ENCODE assay signal across 8 mouse cellular contexts in the genomic region with DNA sequence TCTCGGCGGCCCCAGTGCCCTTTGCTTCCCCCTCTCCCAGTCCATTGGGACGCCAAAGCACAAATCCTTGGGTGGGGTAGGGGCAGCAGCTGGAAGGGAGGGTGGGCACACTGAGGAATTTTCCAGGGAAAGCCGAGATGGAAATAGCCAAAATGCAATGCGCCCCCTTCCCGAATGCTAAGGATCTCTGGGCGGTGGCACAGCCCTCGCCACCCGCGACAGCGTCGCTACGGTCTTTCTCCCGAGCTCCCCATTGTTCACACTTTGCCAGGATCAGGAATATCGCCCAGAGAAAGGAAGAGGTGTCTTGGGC. TPM values are rescaled to one million over a fixed set of nuclear protein-coding genes. Genes with fewer than 3 reads are reported as not detected.
A peak's percentile ranks its signal among the peaks of the same experiment; 100 is the strongest.
DNase-seq lines count a peak whose midpoint lies in the region; ATAC-seq and TF ChIP-seq lines count a peak whose summit lies in the region.

No protein-coding gene starts in this region.

- H3K36me3 ChIP-seq in heart, postnatal 0 days (replicated peaks; ENCODE audit: control insufficient read depth, insufficient read depth, low read length) = no peaks in the 10 kb centered on the region
- H3K36me3 ChIP-seq in hindbrain, embryonic 13.5 days = no peaks in the 10 kb centered on the region
- no peaks in the 10 kb centered on the region for H3K36me3 ChIP-seq in midbrain, embryonic 13.5 days

- H3K9me3 ChIP-seq in heart, postnatal 0 days (replicated peaks; ENCODE audit: control insufficient read depth, low read length) = no peaks in the 10 kb centered on the region
- no peaks in the 10 kb centered on the region for H3K9me3 ChIP-seq in hindbrain, embryonic 13.5 days
- H3K9me3 ChIP-seq in midbrain, embryonic 13.5 days = no peaks in the 10 kb centered on the region

- peak overlapping the region; percentile 72 for H3K9ac ChIP-seq in heart, postnatal 0 days (replicated peaks; ENCODE audit: low read depth, low read length)
- H3K9ac ChIP-seq in hindbrain, embryonic 13.5 days = peak overlapping the region; percentile 100
- peak overlapping the region; percentile 99 for H3K9ac ChIP-seq in midbrain, embryonic 13.5 days (replicated peaks)

- 0% methylated on average over 15 of the region's 15 CpGs for WGBS in heart, postnatal 0 days
- WGBS in hindbrain, embryonic 13.5 days = 0% methylated on average over 15 of the region's 15 CpGs
- WGBS in midbrain, embryonic 13.5 days = 2% methylated on average over 14 of the region's 15 CpGs

- no peaks in the 10 kb centered on the region for H3K27me3 ChIP-seq in heart, postnatal 0 days (ENCODE audit: control insufficient read depth, insufficient read depth, low read length)
- 0 out of 2 replicates have a peak, but pooled peaks cover 8% of the 10 kb centered on the region for H3K27me3 ChIP-seq in hindbrain, embryonic 13.5 days
- 0 out of 2 replicates have a peak, but pooled peaks cover 3% of the 10 kb centered on the region for H3K27me3 ChIP-seq in midbrain, embryonic 13.5 days

- H3K4me2 ChIP-seq in heart, postnatal 0 days (ENCODE audit: low read depth, low read length) = peak overlapping the region; percentile 85
- peak overlapping the region; percentile 81 for H3K4me2 ChIP-seq in hindbrain, embryonic 13.5 days
- H3K4me2 ChIP-seq in midbrain, embryonic 13.5 days (replicated peaks) = peak overlapping the region; percentile 78

- TF ChIP-seq CTCF in heart, postnatal 0 days (IDR thresholded peaks at IDR 0.05; ENCODE audit: low read depth) = no peak
- no peak for TF ChIP-seq CTCF in cortical plate, adult 2 months (IDR thresholded peaks at IDR 0.05; ENCODE audit: extremely low read depth, insufficient read depth, low read length)

- H3K27ac ChIP-seq in heart, postnatal 0 days (ENCODE audit: low read depth) = peak overlapping the region; percentile 83
- H3K27ac ChIP-seq in cortical plate, adult 2 months (ENCODE audit: insufficient read depth, low read length) = peak overlapping the region; percentile 93; the same call in 1 of the 2 replicates
- peak overlapping the region; percentile 99 for H3K27ac ChIP-seq in hindbrain, embryonic 13.5 days
- peak overlapping the region; percentile 99 for H3K27ac ChIP-seq in midbrain, embryonic 13.5 days

- peak overlapping the region; percentile 85 for H3K4me3 ChIP-seq in heart, postnatal 0 days (ENCODE audit: low read depth, low read length)
- H3K4me3 ChIP-seq in cortical plate, adult 2 months (ENCODE audit: insufficient read depth, low read length) = peak overlapping the region; percentile 83
- peak overlapping the region; percentile 96 for H3K4me3 ChIP-seq in hindbrain, embryonic 13.5 days
- H3K4me3 ChIP-seq in midbrain, embryonic 13.5 days (replicated peaks) = peak overlapping the region; percentile 99

- no peak for TF ChIP-seq POLR2A in cortical plate, adult 2 months (IDR thresholded peaks at IDR 0.05; ENCODE audit: extremely low read depth, insufficient read depth, low read length)

- DNase-seq in heart, postnatal 0 days (ENCODE audit: low spot score) = no peak
- no peak for DNase-seq in heart, adult 9 months (ENCODE audit: low spot score in 2 of 2)
- DNase-seq in B cell, adult 2 months = no peak
- no peak for DNase-seq in right cerebral cortex, postnatal 25 days
- no peak for DNase-seq in Muller cell, postnatal 12 days (ENCODE audit: inconsistent ontology term)

- no peak for TF ChIP-seq EP300 in heart, postnatal 0 days (IDR thresholded peaks at IDR 0.05; ENCODE audit: low read depth)

- 0 out of 2 replicates have a peak, but pooled peaks have one; percentile 1 for ATAC-seq in heart, postnatal 0 days (ENCODE audit: insufficient read depth, low read depth)
- no peak for ATAC-seq in hindbrain, embryonic 13.5 days (ENCODE audit: low FRiP score)
- ATAC-seq in midbrain, embryonic 13.5 days = no peak

- H3K4me1 ChIP-seq in heart, postnatal 0 days (ENCODE audit: control insufficient read depth, insufficient read depth) = peaks cover 13% of the 10 kb centered on the region
- peaks cover 7% of the 10 kb centered on the region for H3K4me1 ChIP-seq in cortical plate, adult 2 months (ENCODE audit: control insufficient read depth, insufficient read depth, low read length)
- H3K4me1 ChIP-seq in hindbrain, embryonic 13.5 days (replicated peaks) = peaks cover 42% of the 10 kb centered on the region
- peaks cover 43% of the 10 kb centered on the region for H3K4me1 ChIP-seq in midbrain, embryonic 13.5 days (replicated peaks)

RNA-seq across cellular contexts. Expression of gene Ncam1, which starts 1.3 kb away (rescaled TPM):
- 154 and 170 TPM in 2 replicates for total RNA-seq in heart, postnatal 0 days (2014; rRNA removed; ENCODE audit: low replicate concordance)
- 75.3 and 91.4 TPM in 2 replicates for polyA plus RNA-seq in heart, postnatal 0 days (2015; fragmentation: Nextera tagmentation; extraction: Ambion mirVana)
- 105 and 112 TPM in 2 replicates for polyA plus RNA-seq in cortical plate, adult 2 months (2012; rRNA removed)
- 446 and 470 TPM in 2 replicates for polyA plus RNA-seq in hindbrain, embryonic 13.5 days (2015; fragmentation: Nextera tagmentation; extraction: Ambion mirVana)
- 432 and 461 TPM in 2 replicates for polyA plus RNA-seq in midbrain, embryonic 13.5 days (2015; fragmentation: Nextera tagmentation; extraction: Ambion mirVana)
